Mouse (Mus musculus) embryonic facial prominence, embryonic 12.5 days (tissue): ENCODE results near the gene Rnf216. TPM values are rescaled to one million over a fixed set of nuclear protein-coding genes. Genes with fewer than 3 reads are reported as not detected.
A peak's percentile ranks its signal among the peaks of the same experiment; 100 is the strongest.

Source experiments
- ATAC-seq: fragments of 200-750 bp; cut with Nextera tagmentation; 2 replicates; pipeline ENCODE4 v1.8.0; 2017; ENCODE audit not compliant: insufficient number of reproducible peaks, insufficient read depth, low FRiP score, low TSS enrichment
- H3K27ac ChIP-seq: fragments of 300-500 bp; sonication (generic); 2 replicates; pipeline ENCODE4 v1.5.1; 2016; ENCODE audit warnings: mild to moderate bottlenecking
- H3K27me3 ChIP-seq: fragments of 300-500 bp; sonication (generic); 2 replicates; pipeline ENCODE4 v1.6.1; 2016; ENCODE audit warnings: mild to moderate bottlenecking, moderate library complexity
- H3K36me3 ChIP-seq: fragments of 300-500 bp; sonication (generic); 2 replicates; pipeline ENCODE4 v1.6.1; 2016; ENCODE audit warnings: mild to moderate bottlenecking
- H3K4me1 ChIP-seq: fragments of 300-500 bp; sonication (generic); 2 replicates; pipeline ENCODE4 v1.6.1; 2016
- H3K4me2 ChIP-seq: fragments of 300-500 bp; sonication (generic); replicated peaks from 2 replicates; pipeline ENCODE4 v1.6.1; 2016; ENCODE audit warnings: mild to moderate bottlenecking, moderate library complexity
- H3K4me3 ChIP-seq: fragments of 300-500 bp; sonication (generic); 2 replicates; pipeline ENCODE4 v1.5.1; 2016; ENCODE audit warnings: mild to moderate bottlenecking
- H3K9ac ChIP-seq: fragments of 300-500 bp; sonication (generic); 2 replicates; pipeline ENCODE4 v1.6.1; 2016; ENCODE audit warnings: mild to moderate bottlenecking, moderate library complexity
- H3K9me3 ChIP-seq: fragments of 300-500 bp; sonication (generic); 2 replicates; pipeline ENCODE4 v1.6.1; 2016; ENCODE audit warnings: mild to moderate bottlenecking, moderate library complexity
- WGBS: fragments of 180-500 bp; shearing (Covaris S2); methylation state at CpG from one replicate; pipeline ENCODE4 v1.1.7; 2016; 5-methylcytosine and 5-hydroxymethylcytosine counted together
- polyA plus RNA-seq: library from polyadenylated mRNA; unstranded; fragments of >200 nt; fragmentation: Nextera tagmentation; extraction: Ambion mirVana; gene quantifications from 2 replicates; pipeline ENCODE4 v1.2.1, GENCODE M21; 2016

Rnf216 gene
- polyA plus RNA-seq, 1 experiment from 2014 or later = 56.4 TPM

- ATAC-seq = no peak
- no peak overlapping the region for H3K4me3 ChIP-seq
- no peak overlapping the region for H3K27ac ChIP-seq
- H3K36me3 ChIP-seq = peaks cover 25% of the 10 kb centered on the region
- no peaks in the 10 kb centered on the region for H3K9me3 ChIP-seq
- H3K4me2 ChIP-seq = no peak overlapping the region
- H3K4me1 ChIP-seq = peaks cover 44% of the 10 kb centered on the region
- H3K27me3 ChIP-seq = no peaks in the 10 kb centered on the region
- no peak overlapping the region for H3K9ac ChIP-seq
- WGBS = 70% methylated on average over 9 of the region's 9 CpGs
These were observed 115.3 kb downstream of the Rnf216 start for GRCm38 (mm10) chr5:142997526-142997925.

DNA sequence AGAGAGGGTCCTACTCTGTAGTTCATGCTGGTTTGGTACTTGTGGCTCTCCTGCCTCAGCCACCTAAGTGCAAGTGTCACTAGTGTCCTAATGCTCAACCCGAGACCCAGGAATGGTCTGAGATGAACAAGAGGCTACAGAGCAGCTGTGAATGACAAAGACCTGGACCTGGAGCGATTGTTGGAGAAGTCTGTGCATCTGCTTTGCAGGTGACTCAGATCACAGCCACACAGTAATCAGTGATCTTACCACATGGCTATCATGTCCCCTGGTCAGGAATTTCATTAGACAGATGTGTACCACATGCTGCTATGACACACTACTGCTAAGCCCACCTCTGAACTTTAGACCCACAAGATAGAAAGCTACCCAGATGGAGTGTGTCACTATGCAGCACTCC lies 118.0 kb downstream of the Rnf216 start:
- Histone ChIP-seq H3K9ac (no peak overlapping the region), H3K4me3 (no peak overlapping the region), H3K4me2 (no peak overlapping the region), H3K4me1 (peaks cover 21% of the 10 kb centered on the region), H3K27me3 (no peaks in the 10 kb centered on the region), H3K36me3 (peaks cover 50% of the 10 kb centered on the region), H3K27ac (no peak overlapping the region), H3K9me3 (no peaks in the 10 kb centered on the region)
- no peak for ATAC-seq
- WGBS = 78% methylated on average over 2 of the region's 2 CpGs

DNA sequence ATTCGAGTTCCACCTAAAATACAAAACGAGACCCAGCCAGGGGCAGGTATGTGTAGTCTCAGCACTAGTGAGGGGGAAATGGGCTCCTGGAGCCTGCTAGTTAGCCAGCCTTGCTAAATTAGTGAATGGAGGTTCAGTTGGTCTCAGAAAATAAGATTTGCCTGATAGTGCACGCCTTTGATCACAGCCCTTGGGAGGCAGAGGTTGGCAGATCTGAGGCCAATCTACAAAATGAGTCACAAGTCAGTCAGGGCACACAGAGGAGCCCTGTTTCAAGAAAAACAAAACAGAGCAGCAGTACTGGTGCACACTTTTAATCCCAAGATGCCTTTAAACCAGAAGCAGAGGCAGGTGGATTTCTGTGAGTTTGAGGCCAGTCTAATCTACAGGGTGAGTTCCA lies 123.6 kb downstream of the Rnf216 start:
- H3K9me3 ChIP-seq = no peaks in the 10 kb centered on the region
- H3K36me3 ChIP-seq = peaks cover 42% of the 10 kb centered on the region
- H3K27me3 ChIP-seq = no peaks in the 10 kb centered on the region
- H3K4me1 ChIP-seq = no peaks in the 10 kb centered on the region
- 0 out of 2 replicates have a peak overlapping the region, but pooled peaks have one; percentile 8 for H3K27ac ChIP-seq
- H3K4me3 ChIP-seq = no peak overlapping the region
- no peak for ATAC-seq
- no peak overlapping the region for H3K4me2 ChIP-seq
- no peak overlapping the region for H3K9ac ChIP-seq
- WGBS = 77% methylated on average over 3 of the region's 3 CpGs

DNA sequence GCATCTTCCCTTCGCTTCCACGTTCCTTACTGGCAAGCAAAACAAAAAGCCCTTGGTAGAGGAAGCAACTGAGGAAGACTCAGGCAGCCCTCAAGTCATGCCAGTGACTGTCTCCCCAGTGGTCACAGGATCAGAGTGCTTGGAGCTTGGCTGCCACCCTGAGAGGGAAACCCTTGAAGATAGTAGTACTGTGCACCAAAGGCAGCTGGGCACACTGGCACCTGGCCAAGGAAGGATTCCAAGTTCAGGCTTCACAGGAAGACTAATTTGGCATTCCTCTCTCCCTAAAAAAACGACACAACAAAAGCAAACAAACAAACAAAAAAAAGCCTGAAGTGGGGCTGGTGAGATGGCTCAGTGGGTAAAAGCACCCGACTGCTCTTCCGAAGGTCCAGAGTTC lies 124.3 kb downstream of the Rnf216 start:
- Histone ChIP-seq H3K9me3 (no peaks in the 10 kb centered on the region), H3K36me3 (peaks cover 36% of the 10 kb centered on the region), H3K27me3 (no peaks in the 10 kb centered on the region), H3K27ac (0 out of 2 replicates have a peak overlapping the region, but pooled peaks have one; percentile 47), H3K4me1 (no peaks in the 10 kb centered on the region), H3K9ac (no peak overlapping the region), H3K4me3 (no peak overlapping the region), H3K4me2 (no peak overlapping the region)
- ATAC-seq = no peak
- 83% methylated on average over 5 of the region's 5 CpGs for WGBS

DNA sequence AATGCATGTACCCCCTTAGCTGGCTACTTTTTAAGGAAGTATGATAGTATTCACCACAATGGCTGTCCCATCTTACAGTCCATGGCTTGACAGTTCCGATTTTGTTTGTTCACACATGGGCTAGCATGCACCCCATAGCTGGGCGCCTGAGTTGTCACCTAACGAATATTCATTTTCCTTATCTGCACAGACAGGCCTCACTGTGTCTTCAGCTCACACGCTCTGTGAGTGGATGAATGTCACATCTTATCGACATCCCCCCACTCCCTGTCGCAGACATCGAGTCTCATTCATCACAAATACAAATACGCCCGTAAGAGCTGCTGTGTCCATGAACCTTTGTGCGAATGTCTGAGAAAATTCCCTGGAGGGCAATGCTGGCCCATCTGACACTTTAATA lies 128.5 kb downstream of the Rnf216 start:
- no peak overlapping the region for H3K4me2 ChIP-seq
- no peaks in the 10 kb centered on the region for H3K4me1 ChIP-seq
- no peak overlapping the region for H3K9ac ChIP-seq
- H3K9me3 ChIP-seq = no peaks in the 10 kb centered on the region
- no peak overlapping the region for H3K4me3 ChIP-seq
- no peaks in the 10 kb centered on the region for H3K27me3 ChIP-seq
- no peak overlapping the region for H3K27ac ChIP-seq
- ATAC-seq = no peak
- WGBS = 91% methylated on average over 10 of the region's 10 CpGs
- H3K36me3 ChIP-seq = no peaks in the 10 kb centered on the region

DNA sequence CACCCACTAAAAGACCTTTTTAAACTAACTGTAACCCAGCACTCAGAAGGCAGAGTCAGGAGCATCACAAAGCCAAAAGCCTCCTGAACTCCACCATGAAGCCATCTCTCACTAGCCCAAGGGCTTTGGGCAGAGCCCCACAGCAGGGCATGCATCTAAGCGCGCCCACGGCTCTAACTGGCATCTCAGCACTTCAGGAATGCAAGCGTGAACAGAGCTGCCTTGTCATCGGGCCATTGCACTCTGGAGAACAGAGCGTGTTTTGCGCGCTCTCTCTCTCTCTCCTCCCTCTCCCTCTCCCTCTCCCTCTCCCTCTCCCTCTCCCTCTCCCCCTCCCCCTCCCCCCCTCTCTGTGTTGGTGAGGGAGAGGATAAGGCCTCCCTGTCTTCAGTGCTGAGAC lies 129.6 kb downstream of the Rnf216 start:
- no peaks in the 10 kb centered on the region for H3K9me3 ChIP-seq
- ATAC-seq = no peak
- H3K36me3 ChIP-seq = no peaks in the 10 kb centered on the region
- no peaks in the 10 kb centered on the region for H3K27me3 ChIP-seq
- WGBS = 62% methylated on average over 5 of the region's 8 CpGs
- no peak overlapping the region for H3K4me3 ChIP-seq
- no peak overlapping the region for H3K27ac ChIP-seq
- H3K4me1 ChIP-seq = no peaks in the 10 kb centered on the region
- no peak overlapping the region for H3K9ac ChIP-seq
- H3K4me2 ChIP-seq = no peak overlapping the region

DNA sequence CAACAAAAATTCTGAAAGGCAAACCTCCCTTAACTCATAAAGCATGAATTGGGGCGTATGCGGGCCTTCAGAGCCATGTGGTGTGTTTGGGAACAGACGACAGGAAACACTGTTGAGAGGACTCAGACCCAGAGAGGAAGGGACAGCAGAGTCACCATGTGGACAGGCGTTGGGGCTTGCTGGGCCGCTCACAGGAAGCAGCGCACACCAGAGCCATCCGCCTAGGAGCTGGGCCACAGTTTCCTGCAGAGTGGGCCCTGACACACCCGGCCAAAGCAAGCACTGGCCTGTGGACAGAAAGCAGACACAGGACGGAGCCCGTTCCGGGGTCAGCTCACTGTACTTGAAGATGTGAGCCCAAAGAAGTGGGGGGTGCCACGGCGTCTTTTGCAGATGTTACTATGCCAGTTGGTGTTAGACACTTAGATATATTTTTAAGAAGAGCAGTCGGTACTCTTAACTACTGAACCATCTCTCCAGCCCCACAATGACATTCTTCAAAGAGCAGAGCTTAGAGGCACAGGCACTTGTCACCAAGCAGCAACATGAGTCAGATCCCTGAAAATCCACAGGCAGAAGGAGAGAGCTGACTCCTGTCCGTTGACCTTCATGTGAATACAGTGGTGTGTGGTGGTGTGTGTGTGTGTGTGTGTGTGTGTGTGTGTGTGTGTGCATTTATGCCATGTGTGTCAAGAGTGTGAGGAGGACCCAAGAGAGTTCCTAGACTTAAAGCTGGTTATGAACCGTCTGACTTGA lies 130.6 kb downstream of the Rnf216 start:
- Histone ChIP-seq H3K36me3 (no peaks in the 10 kb centered on the region), H3K9ac (no peak overlapping the region), H3K4me2 (no peak overlapping the region), H3K4me1 (no peaks in the 10 kb centered on the region), H3K27ac (no peak overlapping the region), H3K9me3 (no peaks in the 10 kb centered on the region), H3K27me3 (no peaks in the 10 kb centered on the region), H3K4me3 (no peak overlapping the region)
- 0 out of 2 replicates have a peak, but pooled peaks have one; percentile 47 for ATAC-seq
- 79% methylated on average over 16 of the region's 16 CpGs for WGBS

- no peak for ATAC-seq
- H3K36me3 ChIP-seq = peaks cover 27% of the 10 kb centered on the region
- no peak overlapping the region for H3K4me2 ChIP-seq
- 0 out of 2 replicates have a peak overlapping the region, but pooled peaks have one; percentile 11 for H3K27ac ChIP-seq
- 60% methylated on average over 5 of the region's 5 CpGs for WGBS
- no peaks in the 10 kb centered on the region for H3K4me1 ChIP-seq
- H3K4me3 ChIP-seq = no peak overlapping the region
- no peaks in the 10 kb centered on the region for H3K27me3 ChIP-seq
- H3K9me3 ChIP-seq = no peaks in the 10 kb centered on the region
- no peak overlapping the region for H3K9ac ChIP-seq
These were observed 136.3 kb downstream of the Rnf216 start for GRCm38 (mm10) chr5:142976516-142976915.

DNA sequence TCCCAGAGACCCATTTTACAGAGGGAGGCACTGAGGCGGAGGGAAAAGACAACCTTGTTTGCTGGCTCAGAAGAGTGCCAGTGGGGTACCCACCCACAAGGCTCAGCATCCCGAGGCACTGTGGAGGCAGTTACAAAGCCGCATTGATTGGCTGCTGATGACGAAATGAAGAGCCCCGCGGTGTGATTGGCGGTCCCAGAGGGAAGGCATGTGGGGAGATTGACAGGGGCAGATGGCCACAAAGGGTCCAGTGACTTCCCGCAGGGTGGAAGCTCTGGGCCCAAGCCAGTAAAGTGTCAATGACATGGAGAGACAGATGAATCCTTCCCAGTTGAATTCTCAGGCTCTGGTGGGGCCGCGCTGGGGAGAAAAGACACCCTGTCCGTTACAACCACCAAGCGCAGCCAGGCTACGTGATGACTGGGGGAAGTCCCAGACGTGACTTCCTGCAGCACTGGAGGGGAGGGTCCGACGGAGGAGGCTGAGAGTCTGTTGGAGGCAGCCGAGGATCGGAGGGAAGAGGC lies 138.1 kb downstream of the Rnf216 start:
- H3K27ac ChIP-seq = peak overlapping the region; percentile 64

GRCm38 (mm10) chr5:142973971-142974370 lies 138.8 kb downstream of the Rnf216 start:
- Histone ChIP-seq H3K4me2 (no peak overlapping the region), H3K27ac (peak overlapping the region; percentile 64; the same call in 1 of the 2 replicates), H3K4me1 (no peaks in the 10 kb centered on the region), H3K27me3 (no peaks in the 10 kb centered on the region), H3K9ac (no peak overlapping the region), H3K9me3 (no peaks in the 10 kb centered on the region), H3K36me3 (peaks cover 51% of the 10 kb centered on the region), H3K4me3 (no peak overlapping the region)
- 53% methylated on average over 3 of the region's 3 CpGs for WGBS
- no peak for ATAC-seq

More for the DNA sequence above, 138.1 kb downstream of the Rnf216 start:
- no peak overlapping the region for H3K9ac ChIP-seq
- H3K27me3 ChIP-seq = no peaks in the 10 kb centered on the region
- H3K4me1 ChIP-seq = no peaks in the 10 kb centered on the region
- H3K36me3 ChIP-seq = peaks cover 45% of the 10 kb centered on the region
- 0 out of 2 replicates have a peak overlapping the region, but pooled peaks have one; percentile 5 for H3K4me3 ChIP-seq
- peak; percentile 64 for ATAC-seq
- H3K9me3 ChIP-seq = no peaks in the 10 kb centered on the region
- WGBS = 20% methylated on average over 18 of the region's 18 CpGs
- 0 out of 2 replicates have a peak overlapping the region, but pooled peaks have one; percentile 7 for H3K4me2 ChIP-seq

DNA sequence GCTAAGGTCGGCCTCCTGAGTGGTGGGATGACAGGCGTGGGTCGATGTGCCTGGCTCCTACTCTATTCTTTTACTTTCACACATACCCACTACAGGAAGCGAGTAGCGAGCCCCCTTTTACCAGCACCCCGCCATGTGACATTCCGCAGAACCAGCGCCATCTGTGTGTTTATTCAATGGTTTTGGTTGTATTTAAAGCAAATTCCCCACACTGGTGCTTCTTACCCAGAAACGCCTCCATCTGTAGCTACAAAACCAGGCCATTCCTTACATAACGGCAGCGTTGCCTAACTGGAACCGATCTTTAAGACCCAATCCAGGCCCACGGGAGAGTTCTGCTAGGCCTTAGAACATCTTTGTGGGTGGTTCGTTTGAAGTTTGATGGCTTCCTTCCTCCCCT lies 144.4 kb downstream of the Rnf216 start:
- Histone ChIP-seq H3K4me1 (peaks cover 23% of the 10 kb centered on the region), H3K27ac (no peak overlapping the region), H3K9ac (no peak overlapping the region), H3K36me3 (peaks cover 72% of the 10 kb centered on the region), H3K4me2 (no peak overlapping the region), H3K4me3 (no peak overlapping the region), H3K27me3 (no peaks in the 10 kb centered on the region), H3K9me3 (no peaks in the 10 kb centered on the region)
- 93% methylated on average over 14 of the region's 14 CpGs for WGBS
- ATAC-seq = no peak

DNA sequence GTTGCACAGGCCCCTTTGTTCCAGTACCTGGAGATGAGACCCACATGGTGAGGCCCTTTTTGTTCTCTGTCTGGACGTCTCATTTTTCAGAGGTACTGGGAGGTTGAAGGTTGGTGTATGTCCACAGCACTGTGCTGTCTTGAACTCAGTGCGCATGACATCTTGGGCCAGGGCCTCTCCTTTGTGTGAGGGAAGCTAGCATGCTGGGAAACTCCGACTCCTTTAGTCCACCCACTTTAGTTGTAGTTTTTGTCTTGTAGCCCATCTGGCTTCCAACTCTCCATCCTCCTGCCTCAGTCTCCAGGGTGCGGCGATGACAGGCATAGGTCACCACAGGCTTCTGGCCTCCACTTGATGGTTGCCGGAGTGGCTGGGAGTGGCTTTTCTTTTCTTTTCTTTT lies 148.1 kb downstream of the Rnf216 start:
- peaks cover 30% of the 10 kb centered on the region for H3K4me1 ChIP-seq
- H3K9me3 ChIP-seq = no peaks in the 10 kb centered on the region
- WGBS = 86% methylated on average over 6 of the region's 6 CpGs
- no peak for ATAC-seq
- H3K36me3 ChIP-seq = peaks cover 35% of the 10 kb centered on the region
- peak overlapping the region; percentile 37 for H3K27ac ChIP-seq
- peak overlapping the region; percentile 100; the same call in 1 of the 2 replicates for H3K4me3 ChIP-seq
- H3K4me2 ChIP-seq = peak overlapping the region; percentile 96
- no peak overlapping the region for H3K9ac ChIP-seq
- no peaks in the 10 kb centered on the region for H3K27me3 ChIP-seq
